Mouse (Mus musculus) lung, postnatal 0 days (tissue): ENCODE measurements around the gene Lcmt1.
A peak's percentile ranks its signal among the peaks of the same experiment; 100 is the strongest.

Experiments
- CTCF ChIP-seq: IDR thresholded peaks from 2 replicates; pipeline ENCODE4 v1.5.1; 2016; ENCODE audit warnings: antibody characterized with exemption, mild to moderate bottlenecking
- EP300 ChIP-seq: IDR thresholded peaks from 2 replicates; pipeline ENCODE4 v1.6.1; 2016; ENCODE audit warnings: antibody characterized with exemption, mild to moderate bottlenecking, control low read depth

GRCm38 (mm10) chr7:123368778-123369746, 522 bp upstream of the Lcmt1 start:
- TF ChIP-seq CTCF (peak; percentile 11; the same call in 1 of the 2 replicates), EP300 (no peak)
